Mouse (Mus musculus) ES-Bruce4 (cell line): Measurements from ENCODE around the gene Gm13698.
"Not testable (repeated sequence)": the region's sequence is repeated elsewhere in the genome, so short reads cannot be mapped to it uniquely, and the experiment has no call there.

Experiments used
- CTCF ChIP-seq: IDR thresholded peaks from one replicate; pipeline ENCODE4 v1.8.1; 2011; ENCODE audit warnings: low read depth, low read length
- EP300 ChIP-seq: IDR thresholded peaks from 2 replicates; pipeline ENCODE4 v1.6.1; 2011; ENCODE audit warnings: low read depth, low read length; ENCODE audit not compliant: insufficient read depth
- POLR2A ChIP-seq: IDR thresholded peaks from one replicate; pipeline ENCODE4 v1.8.1; 2011; ENCODE audit warnings: low read length; ENCODE audit not compliant: insufficient read depth

- not testable (repeated sequence) for TF ChIP-seq CTCF, POLR2A, EP300
Observed at GRCm38 (mm10) chr2:83994526-83994925, 39.0 kb downstream of the Gm13698 start.
